Mouse (Mus musculus): ENCODE results near the gene Kptn.

- no peak for TF ChIP-seq CTCF (IDR thresholded peaks at IDR 0.05; ENCODE audit: extremely low read depth, insufficient read depth, insufficient read length, insufficient replicate concordance)
- no peak for TF ChIP-seq POLR2A (IDR thresholded peaks at IDR 0.05; ENCODE audit: low read depth, low read length)
Observed at GRCm38 (mm10) chr7:16147643-16148042, 27.9 kb downstream of the Kptn start.

Measured in spleen, adult 2 months (tissue).